Mouse (Mus musculus): ENCODE measurements around the gene Olfr317. TPM values are rescaled to one million over a fixed set of nuclear protein-coding genes. Genes with fewer than 3 reads are reported as not detected.
"Not testable (repeated sequence)": the region's sequence is repeated elsewhere in the genome, so short reads cannot be mapped to it uniquely, and the experiment has no call there.

Olfr317 gene
- total RNA-seq (2022) = not detected

DNA sequence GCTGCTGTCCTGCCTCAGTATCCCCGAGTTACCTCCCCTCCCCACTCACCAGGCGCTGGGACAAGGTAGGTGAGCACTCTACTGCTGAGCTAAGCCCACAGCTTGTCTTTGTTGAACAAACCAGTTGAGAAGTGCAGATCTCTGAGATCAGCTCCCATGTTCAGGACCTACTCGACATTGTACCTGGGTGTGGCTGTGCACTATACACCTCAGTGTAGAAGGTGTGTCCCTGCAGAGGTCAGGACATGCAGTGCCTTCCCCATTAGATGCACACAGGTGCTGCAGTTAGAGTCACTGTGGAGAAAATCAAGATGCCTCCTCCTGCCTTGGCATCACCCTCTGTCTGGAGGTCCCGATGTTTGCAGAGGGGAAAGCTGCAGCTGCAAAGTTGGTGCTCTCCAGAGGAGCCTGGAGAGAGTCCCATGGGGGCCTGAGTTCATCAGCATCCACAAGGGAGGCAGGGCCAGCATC lies at the start of gene Olfr317:
Gene Olfr317 (minus strand): TSS at position 421 of the 471 bp plus-strand sequence.
- DNase-seq (ENCODE audit: low spot score in 2 of 2) = no peak

DNA sequence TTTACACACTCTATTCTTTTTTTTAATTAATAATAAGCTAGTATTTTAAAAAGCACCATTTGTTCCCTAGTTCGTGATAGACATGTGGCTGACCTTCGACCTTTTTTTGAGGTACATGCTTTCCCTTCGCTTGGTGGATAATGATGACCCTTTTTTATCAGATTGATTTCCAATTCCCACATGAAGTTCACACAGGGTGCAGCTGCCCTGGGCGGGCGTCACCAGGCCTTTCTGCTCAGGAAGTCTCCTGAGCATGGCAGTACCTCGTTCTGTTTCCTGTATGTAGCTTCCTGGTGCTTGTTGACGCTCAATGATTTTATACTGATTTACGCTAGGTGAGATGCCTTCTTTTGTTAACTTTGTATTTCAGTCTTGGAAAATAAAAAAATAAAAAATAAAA lies 49.3 kb upstream of the Olfr317 start:
- DNase-seq (ENCODE audit: low spot score in 2 of 2) = no peak

- DNase-seq (ENCODE audit: low spot score in 2 of 2) = no peak
Measured at GRCm38 (mm10) chr11:58787651-58788050, 48.6 kb upstream of the Olfr317 start.

DNA sequence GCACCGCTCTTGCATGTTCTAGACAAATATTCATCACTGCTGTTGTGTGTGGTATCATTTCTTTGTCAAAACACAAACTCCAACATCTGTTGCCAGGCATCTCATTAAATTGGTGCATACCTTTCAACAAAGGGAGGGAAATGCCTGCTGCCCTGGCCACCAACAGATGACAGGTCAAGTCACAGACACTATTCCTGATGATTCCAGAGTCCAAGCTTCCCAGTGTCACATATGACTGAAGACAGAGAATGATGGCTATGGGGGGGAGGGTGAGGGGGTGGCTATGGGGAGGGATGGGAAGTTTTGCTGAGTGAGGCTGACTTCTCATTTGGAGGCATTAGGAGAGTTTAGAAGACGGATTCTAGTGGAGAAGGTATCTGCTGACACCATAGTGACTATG lies 45.2 kb upstream of the Olfr317 start:
- no peak for DNase-seq (ENCODE audit: low spot score in 2 of 2)

GRCm38 (mm10) chr11:58782480-58783089 lies 43.6 kb upstream of the Olfr317 start, which contains the start of gene Olfr314:
Olfr314 (plus strand) TSS chr11:58782952.
- no peak for DNase-seq (ENCODE audit: low spot score in 2 of 2)

DNA sequence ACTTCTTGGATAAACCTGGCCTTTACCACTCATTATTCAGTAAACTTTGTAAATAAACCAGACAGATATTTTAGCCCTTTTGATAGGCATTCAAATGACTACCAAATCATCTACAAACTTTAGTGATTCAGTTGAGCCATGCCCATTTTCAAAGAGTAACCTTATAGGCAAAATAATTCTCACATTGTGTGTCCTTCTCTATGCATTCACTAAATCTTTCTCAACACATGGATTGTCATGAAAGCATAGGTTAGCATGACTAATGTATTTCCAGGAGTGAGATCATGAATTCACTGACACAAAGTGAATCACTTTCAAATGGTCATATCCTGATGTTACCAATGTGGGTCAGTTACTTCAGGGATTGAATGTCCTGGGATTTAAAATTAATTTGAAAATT lies 33.9 kb upstream of the Olfr317 start, which contains the start of gene Olfr315:
Gene Olfr315 (plus strand): TSS at position 301 of the 400 bp plus-strand sequence.
- DNase-seq (ENCODE audit: low spot score in 2 of 2) = no peak

DNA sequence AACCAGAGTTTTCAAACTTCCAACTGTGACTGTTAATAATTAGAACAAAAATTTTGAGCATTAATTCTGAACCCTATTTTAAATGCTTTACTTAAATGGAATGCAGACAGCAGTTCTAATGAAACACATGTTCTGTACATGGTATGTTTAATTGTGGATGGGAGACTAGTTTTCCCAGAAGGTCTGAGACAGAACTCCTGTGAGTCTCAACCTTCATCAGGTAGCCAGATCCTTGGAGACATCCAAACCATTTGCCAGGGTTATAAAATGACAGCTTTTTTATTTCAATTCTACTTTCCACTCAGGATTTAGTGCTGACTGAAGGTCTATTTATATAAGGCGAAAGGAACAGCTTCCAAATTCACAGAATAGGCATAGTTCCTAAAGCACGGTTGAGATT lies 13.4 kb upstream of the Olfr317 start, which contains the start of gene Olfr316:
Gene Olfr316 (plus strand): TSS at position 301 of the 400 bp plus-strand sequence.
- no peak for DNase-seq (ENCODE audit: low spot score in 2 of 2)

DNA sequence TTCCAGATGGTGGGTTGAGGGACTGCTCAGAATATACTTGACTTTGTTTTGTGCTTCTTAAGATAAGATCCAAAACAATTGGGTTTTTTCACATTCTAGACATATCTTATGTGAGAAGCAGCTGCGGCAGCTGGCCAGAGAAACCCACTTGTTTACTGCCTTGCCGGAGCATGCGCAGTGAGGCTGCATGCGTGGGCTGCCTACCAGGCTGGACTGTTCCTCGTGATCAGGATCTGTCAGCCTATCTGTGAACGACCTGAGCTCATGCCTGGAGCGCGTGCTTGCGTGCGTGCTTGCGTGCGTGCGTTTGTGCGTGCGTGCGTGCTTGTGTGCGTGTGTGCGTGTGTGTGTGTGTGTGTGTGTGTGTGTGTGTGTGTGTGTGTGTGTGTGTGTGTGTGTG lies 12.1 kb upstream of the Olfr317 start:
- DNase-seq (ENCODE audit: low spot score in 2 of 2) = not testable (repeated sequence)

- DNase-seq (ENCODE audit: low spot score in 2 of 2) = no peak
Measured at GRCm38 (mm10) chr11:58733372-58733771, 5.6 kb downstream of the Olfr317 start.

- not testable (repeated sequence) for DNase-seq (ENCODE audit: low spot score in 2 of 2)
Measured at GRCm38 (mm10) chr11:58727896-58728650, 10.9 kb downstream of the Olfr317 start.

DNA sequence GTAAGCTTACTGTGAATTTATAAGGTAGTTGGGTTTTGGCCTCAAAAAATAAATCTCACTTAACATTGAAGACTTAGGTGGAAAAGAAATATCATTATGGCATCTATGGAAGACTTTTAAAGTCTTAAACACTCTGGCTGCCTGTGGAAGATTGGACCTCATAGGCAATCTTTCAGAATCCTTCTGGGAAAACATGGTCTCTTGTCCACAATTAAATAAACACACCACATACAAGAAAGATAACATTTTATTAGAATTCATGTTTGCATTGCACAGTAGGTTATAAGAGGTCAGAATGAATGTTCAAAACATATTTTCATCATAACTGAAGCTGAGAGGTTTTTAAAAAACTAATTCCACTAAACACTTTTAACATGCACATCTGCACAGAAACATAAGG lies 15.1 kb downstream of the Olfr317 start, which contains the start of gene Olfr318:
Gene Olfr318 (minus strand): TSS at position 101 of the 400 bp plus-strand sequence.
- DNase-seq (ENCODE audit: low spot score in 2 of 2) = no peak

GRCm38 (mm10) chr11:58719701-58720100 lies 19.3 kb downstream of the Olfr317 start:
- no peak for DNase-seq (ENCODE audit: low spot score in 2 of 2)

DNA sequence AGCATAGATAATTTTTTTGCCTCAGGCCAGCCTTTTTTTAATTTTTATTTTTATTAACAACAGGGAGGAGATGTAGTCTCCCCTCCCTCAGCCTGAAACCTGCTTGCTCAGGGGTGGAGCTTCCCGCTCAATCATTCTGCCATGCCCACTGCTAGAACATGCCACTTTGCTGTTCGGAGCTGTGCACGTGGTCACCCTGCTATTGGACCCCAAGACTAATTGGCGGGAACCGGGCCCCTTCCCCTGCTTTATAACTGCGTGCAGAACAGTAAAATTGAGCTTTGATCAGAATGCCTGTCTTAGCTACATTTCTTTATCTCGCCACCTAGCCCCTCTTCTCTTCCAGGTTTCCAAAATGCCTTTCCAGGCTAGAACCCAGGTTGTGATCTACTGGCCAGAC lies 21.3 kb downstream of the Olfr317 start:
- not testable (repeated sequence) for DNase-seq (ENCODE audit: low spot score in 2 of 2)

DNA sequence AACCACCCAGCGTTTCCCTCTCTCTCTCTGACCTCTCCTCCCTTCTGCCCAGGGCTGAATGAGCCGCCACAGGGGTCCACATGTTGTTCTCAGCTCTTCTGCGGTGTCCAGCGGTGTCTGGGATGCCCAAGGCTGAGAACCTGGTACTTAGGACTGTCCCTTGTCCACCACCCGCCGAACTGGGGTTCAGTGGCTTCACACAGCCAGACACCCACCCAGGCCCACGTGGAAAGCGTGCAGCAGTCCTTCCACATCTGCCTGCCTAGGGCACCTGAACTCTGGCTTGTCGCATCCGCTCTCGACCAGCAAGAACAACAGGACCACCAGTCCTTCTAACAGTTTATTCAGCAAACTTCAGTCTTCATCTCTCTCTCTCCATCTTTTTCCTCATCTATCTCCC lies 29.9 kb downstream of the Olfr317 start:
- DNase-seq (ENCODE audit: low spot score in 2 of 2) = no peak

DNA sequence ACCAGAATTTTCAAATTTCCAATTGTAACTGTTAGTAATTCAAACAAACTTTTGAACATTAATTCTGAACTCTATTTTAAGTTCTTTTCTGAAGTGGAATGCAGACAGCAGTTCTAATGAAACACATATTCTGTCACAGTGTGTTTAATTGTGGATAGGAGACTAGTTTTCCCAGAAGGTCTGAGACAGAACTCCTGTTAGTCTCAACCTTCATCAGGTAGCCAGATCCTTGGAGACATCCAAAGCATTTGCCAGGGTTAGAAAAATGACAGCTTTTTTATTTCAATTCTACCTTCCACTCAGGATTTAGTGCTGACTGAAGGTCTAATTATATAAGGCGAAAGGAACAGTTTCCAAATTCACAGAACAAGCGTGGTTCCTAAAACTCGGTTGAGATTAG lies 40.1 kb downstream of the Olfr317 start, which contains the start of gene Olfr319:
Gene Olfr319 (plus strand): TSS at position 301 of the 400 bp plus-strand sequence.
- no peak for DNase-seq (ENCODE audit: low spot score in 2 of 2)

Other genes starting within 250 kb of the Olfr317 start
- not detected for gene Olfr332, start 246.7 kb downstream of the Olfr317 start, total RNA-seq (2022)
- not detected for gene Olfr331, start 236.6 kb downstream of the Olfr317 start, total RNA-seq (2022)
- gene Olfr330, start 204.4 kb downstream of the Olfr317 start, total RNA-seq (2022) = not detected
- not detected for gene Olfr329-ps, start 192.8 kb downstream of the Olfr317 start, total RNA-seq (2022)
- not detected for gene Olfr328, start 183.6 kb downstream of the Olfr317 start, total RNA-seq (2022)
- gene Olfr224, start 168.7 kb downstream of the Olfr317 start, total RNA-seq (2022) = not detected
- not detected for gene Olfr325, start 161.5 kb downstream of the Olfr317 start, total RNA-seq (2022)
- gene Olfr324, start 144.1 kb downstream of the Olfr317 start, total RNA-seq (2022) = not detected
- not detected for gene 2210407C18Rik, start 123.1 kb downstream of the Olfr317 start, total RNA-seq (2022)
- gene Olfr323, start 108.7 kb downstream of the Olfr317 start, total RNA-seq (2022) = not detected
- not detected for gene Trim58, start 98.7 kb downstream of the Olfr317 start, total RNA-seq (2022)
- not detected for gene Olfr322, start 80.4 kb downstream of the Olfr317 start, total RNA-seq (2022)
- not detected for gene Olfr320, start 58.1 kb downstream of the Olfr317 start, total RNA-seq (2022)
- not detected for gene Olfr319, start 40.0 kb downstream of the Olfr317 start, total RNA-seq (2022)
- gene Olfr318, start 15.2 kb downstream of the Olfr317 start, total RNA-seq (2022) = not detected
- gene Olfr316, start 13.5 kb upstream of the Olfr317 start, total RNA-seq (2022) = not detected
- not detected for gene Olfr315, start 34.0 kb upstream of the Olfr317 start, total RNA-seq (2022)
- not detected for gene Olfr314, start 43.7 kb upstream of the Olfr317 start, total RNA-seq (2022)
- not detected for gene Fam183b, start 62.7 kb upstream of the Olfr317 start, total RNA-seq (2022)
- gene Olfr313, start 75.8 kb upstream of the Olfr317 start, total RNA-seq (2022) = not detected
- gene Olfr312, start 90.0 kb upstream of the Olfr317 start, total RNA-seq (2022) = not detected
- gene Olfr311, start 100.0 kb upstream of the Olfr317 start, total RNA-seq (2022) = not detected
- gene Gm12258, start 107.9 kb upstream of the Olfr317 start, total RNA-seq (2022) = under 1 TPM; 0.22 to 0.54 (median 0.36) TPM
- 1 to 10 TPM; 1.2 to 2.5 (median 1.6) TPM for gene 2810021J22Rik, start 128.0 kb upstream of the Olfr317 start, total RNA-seq (2022)
- 1 to 10 TPM; 2.6 to 4.8 (median 4.1) TPM for gene Zfp39, start 165.0 kb upstream of the Olfr317 start, total RNA-seq (2022)
- gene Btnl10, start 178.7 kb upstream of the Olfr317 start, total RNA-seq (2022) = not detected
- gene Rnf187, start 199.7 kb upstream of the Olfr317 start, total RNA-seq (2022) = 100 to 1,000 TPM in 2 of 4 experiments, 10 to 100 TPM in 2; 97.5 to 116 (median 100) TPM
- gene Hist3h2ba, start 209.7 kb upstream of the Olfr317 start, total RNA-seq (2022) = 1 to 10 TPM in 1 of 4 experiments, under 1 TPM in 1, not detected in 2; 0.52 to 1.2 TPM
- gene Hist3h2a, start 215.5 kb upstream of the Olfr317 start, total RNA-seq (2022) = 10 to 100 TPM in 3 of 4 experiments, 1 to 10 TPM in 1; 8.9 to 14.8 (median 11.5) TPM
- gene Trim17, start 215.5 kb upstream of the Olfr317 start, total RNA-seq (2022) = under 1 TPM; 0.08 to 0.31 (median 0.20) TPM
- gene Trim11, start 238.9 kb upstream of the Olfr317 start, total RNA-seq (2022) = 1 to 10 TPM; 4.8 to 8.5 (median 7.4) TPM

Measured in gastrocnemius, adult 8-10 months (tissue).